Mouse (Mus musculus) thymus, adult 18-20 months (tissue): Measurements from ENCODE around the gene Otud7a.

Experiments
- DNase-seq, 2 experiments: peaks; one replicate each; pipeline ENCODE4 v3.0.0; 2022; ENCODE audit warnings: mixed read lengths in 2 of 2

The Otud7a gene

DNA sequence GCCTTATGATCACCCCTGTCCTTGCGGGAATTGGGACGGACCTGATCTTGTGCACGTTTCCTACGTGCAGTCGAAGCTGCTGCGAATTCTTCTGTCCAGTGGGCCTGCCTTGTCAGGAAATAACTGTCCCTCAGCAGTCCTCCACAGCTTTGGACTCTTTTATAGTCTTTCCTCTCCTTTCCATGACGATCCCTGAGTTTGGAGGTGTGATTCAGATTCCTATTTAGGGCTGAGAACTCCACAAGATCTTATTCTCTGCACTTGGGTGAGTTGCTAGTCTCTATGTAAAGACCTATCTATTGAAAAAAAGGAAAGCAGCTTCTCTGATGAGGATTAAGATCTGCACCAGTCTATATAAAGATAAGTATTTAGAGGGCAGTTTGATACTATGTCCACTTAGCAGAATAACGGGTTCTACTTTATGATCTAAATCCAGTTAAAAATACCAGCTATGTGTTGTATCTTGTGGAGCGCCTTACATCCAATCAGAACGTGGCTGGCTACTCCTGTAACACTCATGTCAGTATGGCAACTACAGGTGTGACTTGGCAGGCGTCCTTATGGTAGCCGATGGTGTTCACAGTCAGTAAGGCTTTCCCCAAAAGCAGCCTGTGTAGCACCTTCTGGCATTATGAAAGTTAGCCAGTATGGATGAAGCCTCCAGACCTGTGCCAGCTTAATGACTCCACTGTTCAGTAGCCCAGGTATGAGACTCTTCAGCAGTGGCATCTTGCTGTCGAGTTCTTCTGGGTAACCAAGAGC, 274.8 kb downstream of the Otud7a start:
- DNase-seq = no peak

DNA sequence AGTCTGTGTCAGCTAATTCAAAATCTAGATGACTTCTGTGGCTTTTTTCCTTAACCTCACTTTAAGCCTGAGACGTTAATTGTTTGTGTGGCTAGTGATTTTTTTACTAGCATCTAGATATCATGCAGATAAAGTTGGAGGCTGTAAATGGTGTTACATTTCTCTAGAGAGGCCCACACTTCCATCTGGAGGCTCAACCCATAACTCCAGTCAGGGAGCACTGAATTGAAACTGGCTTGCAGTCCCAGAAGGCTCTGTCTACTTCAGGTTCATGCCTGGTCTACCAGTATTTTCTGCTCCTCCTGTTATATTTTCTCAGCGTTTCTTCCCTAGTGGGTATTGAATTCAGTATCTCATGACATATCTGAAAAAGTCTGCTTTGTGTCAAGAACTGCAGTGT, 276.1 kb downstream of the Otud7a start:
- no peak for DNase-seq

DNA sequence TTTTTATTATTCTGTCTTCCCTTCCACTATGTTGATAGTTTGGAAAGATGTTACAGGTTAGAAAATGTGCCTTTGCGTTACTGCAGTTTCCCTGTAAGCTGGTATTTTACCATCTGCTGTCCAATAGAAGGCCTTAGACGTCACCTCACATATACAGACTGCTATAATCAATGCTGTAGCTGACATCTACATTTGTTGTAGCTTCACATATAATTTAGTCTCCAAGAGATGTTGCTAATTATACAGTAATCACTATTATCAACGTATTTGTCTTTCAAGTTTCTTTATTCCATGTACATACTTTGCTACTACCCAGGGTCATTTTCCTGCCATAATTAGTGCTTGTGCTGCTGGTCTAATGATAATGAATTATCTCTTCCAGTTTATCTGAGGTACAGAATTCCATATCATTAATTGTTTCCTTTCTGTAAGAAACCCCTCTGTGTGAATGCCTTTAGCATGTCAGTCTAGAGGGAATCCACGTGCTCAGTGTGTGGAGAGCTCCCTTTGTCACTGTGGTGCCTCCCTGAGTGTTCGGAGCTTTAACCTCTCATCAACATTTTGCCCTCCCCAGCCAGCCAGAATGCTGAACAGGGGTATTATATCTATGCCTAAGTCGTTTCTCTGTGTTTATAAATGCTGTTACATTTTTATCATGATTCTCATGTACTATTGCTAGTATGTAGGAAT, 280.6 kb downstream of the Otud7a start:
- no peak for DNase-seq

DNA sequence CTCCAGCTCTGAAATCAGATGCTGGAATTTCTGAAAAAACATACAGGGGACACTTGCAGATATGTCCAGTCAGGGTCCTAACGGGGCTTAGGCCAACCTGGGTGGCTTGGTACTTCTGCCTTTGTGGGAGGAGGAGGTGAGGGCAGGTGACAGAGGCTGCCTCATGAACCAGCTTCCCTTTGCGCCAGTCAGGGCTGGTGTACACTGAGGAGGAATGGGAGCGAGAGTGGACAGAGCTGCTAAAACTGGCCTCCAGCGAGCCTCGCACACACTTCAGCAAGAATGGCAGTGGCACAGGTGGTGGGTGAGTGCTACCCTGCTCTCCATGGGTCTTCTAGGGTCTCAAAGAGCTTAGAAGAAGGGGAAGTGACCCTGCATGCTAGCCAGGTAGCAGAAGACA, 285.1 kb downstream of the Otud7a start:
- no peak for DNase-seq

DNA sequence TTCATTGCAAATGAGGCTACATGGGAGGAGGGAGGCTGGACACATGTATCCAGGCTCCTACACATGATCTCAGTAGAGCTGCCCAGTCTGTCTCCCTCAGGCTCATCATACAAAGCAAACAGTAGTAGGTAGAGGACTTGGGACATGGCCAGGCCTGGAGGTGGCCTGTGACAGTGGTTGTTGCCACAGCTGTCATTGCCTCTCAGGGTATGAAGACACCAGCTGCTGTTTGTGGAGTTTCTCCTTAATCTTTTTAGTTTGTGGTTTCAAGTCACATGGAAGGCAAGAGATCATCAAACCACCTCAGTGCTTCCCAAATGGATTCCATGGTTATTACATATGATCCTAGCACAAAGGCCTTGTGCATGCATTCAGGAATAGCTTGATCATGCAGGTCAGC, 285.5 kb downstream of the Otud7a start:
- no peak for DNase-seq

DNA sequence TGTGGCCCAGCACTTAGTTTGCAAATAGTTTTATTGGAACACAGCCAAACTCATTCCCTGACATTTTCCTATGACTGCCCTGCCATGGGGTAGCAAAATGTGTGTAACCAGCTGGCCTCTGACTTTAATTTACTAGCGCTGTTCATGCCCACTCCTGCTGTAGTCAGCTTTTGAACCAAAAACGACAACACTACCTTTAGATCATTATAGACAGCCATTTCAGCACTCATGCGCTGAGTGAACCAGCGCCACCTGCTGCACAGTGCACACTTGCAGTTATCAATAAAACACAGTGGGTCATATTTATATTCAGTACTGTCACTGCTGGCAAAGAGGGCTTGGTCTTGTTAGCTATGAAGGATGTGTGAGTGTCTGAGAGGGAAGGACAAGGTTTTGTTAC, 293.2 kb downstream of the Otud7a start:
- DNase-seq = no peak

DNA sequence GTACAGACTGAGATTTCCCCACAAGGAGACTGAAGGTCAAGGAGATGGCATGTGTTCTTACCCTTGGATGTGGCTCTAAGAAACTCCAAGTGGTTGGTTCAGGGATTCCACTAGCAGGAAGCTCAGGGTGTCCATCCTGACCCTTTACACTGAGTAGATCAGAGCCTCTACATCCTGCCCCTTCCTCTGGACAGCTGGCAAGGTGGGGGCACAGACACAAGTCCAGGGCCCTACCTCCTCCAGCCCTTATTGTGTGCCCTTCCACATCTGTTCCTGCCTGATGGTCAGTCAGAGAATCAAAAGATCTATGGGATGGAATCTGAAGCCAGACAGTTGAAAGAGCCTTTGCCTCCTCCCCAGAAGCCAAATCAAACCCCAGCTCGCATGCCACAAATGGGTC, 293.6 kb downstream of the Otud7a start:
- DNase-seq = no peak

DNA sequence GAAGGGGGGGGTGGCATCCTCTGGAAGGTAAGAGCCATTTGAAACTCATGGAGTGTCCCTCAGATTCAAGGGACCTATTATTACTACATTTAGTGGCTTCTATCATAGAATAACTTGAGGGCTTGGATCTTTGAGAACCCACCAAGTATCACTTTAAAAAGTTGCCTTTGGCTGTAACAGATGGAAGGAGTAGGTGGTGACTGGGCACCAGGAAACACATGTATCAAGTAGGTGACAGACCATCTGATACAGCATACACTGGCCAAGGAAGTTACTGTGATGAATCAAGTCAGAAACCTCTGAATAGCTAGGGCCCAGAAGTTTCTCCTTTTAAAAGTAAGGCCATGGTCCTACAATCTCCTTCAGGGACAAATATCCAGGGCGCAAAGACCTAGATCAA, 298.6 kb downstream of the Otud7a start:
- no peak for DNase-seq

DNA sequence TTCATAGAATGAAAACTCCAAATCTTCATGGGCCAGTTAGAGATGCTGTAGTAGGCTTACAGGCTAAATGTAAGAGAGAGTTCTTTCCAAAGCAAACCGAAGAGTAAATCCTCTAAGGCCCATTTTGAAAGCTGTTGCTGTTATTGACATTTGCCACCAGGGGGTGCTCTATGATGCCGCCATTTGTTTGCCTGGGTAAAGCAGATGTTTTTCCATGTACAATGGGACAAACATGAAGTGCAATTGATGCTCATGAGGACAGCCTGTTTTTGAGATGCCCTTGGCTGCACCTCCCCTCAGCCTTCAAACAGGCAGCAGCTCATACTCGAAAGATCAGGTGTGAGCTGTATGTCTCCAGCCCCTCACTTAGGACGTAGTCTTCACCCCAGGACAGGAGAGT, 307.5 kb downstream of the Otud7a start:
- peak in 1 of 2 experiments; percentile 23 for DNase-seq

DNA sequence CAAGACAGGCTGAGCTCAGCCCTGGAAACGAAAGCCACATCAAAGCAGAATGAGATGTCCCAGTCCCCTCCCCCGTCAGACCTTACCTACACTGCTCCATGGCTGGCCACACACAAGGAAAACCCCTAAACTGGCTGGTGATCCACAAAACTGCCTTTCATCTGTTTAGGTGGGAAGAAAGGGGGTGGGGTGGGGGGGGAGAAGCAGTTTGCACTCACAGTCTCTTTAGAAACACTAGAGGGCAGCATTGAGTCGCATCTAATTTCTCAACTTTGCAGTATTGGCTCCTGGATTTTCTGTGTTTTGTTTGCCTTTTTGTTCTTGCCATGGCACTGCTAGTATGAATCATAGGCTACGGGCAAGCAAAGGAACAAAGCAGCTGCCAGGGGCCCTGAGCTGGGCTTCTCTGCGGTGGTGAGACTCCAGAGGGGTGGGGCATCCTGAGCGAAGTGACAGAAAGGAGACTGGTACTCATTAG, 308.8 kb downstream of the Otud7a start:
- DNase-seq = peak in 1 of 2 experiments; percentile 36

DNA sequence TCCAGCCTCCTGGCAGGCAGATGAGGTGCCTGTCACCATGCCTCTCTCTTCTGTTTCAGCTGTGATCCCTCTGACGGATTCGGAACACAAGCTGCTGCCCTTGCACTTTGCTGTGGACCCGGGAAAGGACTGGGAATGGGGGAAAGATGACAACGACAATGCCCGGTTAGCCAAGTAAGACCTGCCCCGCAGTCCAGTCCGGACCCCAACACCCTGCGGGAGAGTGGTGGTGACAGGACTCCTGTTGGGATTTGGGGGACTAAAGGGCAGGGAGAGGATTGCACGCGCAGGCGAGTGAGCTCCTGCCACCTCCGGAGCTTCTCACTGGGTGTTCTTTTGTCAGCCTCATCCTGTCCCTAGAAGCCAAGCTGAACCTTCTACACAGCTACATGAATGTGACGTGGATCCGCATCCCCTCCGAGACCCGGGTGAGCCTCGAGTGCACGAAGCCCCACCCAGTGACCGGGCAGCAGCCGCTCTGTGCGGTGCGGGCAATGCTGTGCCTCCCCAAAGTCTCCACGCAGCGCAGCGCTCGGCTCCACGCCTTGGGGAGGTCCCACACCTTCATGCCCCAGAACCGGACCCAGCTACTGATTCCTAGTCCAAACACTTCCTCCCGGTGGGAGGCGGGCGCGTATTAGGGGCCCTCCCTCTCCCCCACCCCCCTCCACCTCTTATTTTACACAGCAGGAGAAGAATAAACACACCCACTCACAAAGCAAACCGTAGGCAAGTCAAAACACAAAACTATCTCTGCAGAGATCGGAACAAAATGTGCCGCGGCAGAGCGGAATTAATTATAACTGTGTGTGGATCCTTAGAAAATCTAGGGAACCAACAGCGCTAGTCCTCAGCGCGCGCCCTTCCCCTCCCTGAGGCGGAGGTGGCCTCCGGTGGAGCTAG, 310.3 kb downstream of the Otud7a start:
- peak in 1 of 2 experiments; percentile 22 for DNase-seq

DNA sequence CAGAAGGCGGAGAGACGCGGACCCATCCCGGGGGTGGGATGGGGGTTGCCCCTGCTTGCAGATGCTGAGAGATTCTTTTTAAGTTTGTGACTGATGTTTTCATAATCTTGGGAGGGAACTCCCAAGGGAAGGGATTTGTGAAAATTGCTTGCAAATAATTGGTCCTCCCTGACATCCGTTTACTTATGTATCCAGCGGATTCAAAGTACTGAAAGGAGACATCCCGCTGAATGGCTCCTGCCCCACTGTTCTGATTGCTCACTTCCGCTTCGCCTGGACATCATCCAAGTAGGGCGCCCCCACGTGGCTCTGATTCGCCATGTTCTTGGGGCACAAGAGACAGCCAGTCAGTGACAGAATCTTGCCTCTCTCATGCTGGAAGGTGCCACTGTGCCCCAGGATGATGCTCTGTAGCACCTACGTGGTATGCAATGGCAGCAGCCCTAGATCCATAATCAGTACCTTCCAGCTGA, 311.0 kb downstream of the Otud7a start:
- DNase-seq = peak; percentile 50 to 57

DNA sequence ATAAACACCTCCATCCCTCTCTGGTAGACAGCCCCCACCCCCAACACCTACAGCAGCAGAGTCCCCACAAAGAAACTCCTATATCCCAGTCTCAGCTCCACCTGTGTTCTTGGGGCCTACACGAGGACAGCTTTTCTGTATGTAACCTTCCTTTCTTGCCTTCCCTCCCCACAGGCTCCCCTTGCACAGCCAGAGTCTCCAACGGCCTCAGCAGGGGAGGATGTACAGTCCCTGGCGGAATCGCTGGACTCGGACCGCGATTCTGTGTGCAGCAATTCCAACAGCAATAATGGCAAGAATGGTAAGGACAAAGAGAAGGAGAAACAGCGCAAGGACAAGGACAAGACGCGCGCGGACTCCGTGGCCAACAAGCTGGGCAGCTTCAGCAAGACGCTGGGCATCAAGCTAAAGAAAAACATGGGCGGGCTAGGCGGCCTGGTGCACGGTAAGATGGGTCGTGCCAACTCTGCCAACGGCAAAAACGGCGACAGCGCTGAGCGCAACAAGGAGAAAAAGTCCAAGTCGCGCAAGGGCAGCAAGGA, 312.7 kb downstream of the Otud7a start:
- DNase-seq = no peak

DNA sequence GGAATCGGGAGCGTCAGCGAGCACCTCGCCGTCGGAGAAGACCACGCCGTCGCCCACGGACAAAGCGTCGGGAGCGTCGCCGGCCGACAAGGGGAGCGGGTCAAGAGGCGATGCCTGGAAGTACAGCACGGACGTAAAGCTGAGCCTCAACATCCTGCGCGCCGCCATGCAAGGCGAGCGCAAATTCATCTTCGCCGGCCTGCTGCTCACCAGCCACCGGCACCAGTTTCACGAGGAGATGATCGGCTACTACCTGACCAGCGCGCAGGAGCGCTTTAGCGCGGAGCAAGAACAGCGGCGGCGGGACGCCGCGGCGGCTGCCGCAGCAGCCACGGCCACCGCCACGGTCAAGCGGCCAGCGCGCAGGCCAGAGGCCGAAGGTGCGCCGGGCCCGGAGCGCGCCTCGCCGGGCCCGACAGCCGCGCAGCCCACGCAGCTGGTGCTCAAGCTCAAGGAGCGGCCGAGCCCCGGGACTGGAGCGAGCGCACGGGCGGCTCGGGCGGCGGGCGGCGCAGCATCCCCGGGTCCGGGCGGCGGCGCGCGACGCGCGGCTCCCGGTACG, 313.2 kb downstream of the Otud7a start:
- no peak for DNase-seq

DNA sequence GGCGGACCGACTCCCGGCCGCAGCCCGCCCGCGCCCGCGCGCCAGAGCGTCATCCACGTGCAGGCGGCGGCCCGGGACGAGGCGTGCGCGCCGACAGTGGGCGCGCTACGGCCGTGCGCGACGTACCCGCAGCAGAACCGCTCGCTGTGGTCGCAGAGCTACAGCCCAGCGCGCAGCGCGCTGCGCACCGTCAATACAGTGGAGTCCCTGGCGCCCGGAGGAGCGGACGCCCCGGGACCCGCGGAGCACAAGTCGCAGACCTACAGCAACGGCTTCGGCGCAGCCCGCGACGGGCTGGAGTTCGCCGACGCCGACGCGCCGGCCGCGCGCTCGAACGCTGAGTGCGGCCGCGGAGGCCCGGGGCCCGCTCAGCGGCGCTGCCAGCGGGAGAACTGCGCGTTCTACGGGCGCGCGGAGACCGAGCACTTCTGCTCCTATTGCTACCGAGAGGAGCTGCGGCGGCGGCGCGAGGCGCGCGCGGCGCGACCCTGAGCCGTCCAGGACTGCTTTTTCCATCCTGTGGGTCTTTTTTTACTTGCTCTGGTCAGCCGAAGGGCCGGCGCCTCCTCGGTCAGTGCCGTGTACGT, 313.8 kb downstream of the Otud7a start:
- DNase-seq = no peak

DNA sequence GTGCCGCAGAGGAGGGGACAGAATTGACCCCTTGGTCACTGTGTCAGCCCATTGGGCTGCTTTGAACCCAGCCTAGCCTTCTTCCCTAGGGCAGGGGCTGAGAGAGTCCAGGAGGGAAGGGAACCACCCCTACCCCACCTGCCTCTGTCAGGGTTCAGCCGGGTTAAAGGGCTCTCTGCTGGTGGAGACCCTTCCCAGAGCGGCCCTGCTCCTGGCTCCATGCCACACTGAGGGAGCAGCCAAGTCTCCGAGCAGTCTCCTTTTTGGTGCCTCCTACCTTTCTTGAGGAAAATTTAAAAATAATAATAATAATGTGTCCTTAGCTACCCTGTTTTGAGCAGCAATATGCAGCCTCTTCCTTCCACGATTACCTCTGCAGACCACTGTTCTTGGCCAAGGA, 315.1 kb downstream of the Otud7a start:
- DNase-seq = no peak

DNA sequence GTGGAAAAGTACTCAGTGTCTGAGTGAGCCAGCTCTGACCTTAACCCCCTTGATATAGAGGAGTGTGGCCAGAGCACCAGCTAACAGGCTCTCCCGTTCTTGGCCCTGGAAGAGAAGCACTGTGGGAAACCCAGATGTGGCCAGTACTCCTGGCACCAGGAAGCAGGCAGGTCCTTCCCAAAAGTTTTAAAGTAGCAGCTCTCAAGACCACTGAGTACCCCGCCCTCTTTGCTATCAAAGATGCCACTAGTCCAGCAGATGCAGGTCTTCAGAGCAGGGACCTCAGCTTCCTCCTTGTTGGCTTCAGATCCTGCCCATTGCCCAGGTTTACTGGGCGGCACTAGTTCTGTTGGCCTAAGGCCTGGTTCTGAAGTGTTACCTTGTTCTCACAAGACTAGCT, 318.0 kb downstream of the Otud7a start:
- DNase-seq = no peak

DNA sequence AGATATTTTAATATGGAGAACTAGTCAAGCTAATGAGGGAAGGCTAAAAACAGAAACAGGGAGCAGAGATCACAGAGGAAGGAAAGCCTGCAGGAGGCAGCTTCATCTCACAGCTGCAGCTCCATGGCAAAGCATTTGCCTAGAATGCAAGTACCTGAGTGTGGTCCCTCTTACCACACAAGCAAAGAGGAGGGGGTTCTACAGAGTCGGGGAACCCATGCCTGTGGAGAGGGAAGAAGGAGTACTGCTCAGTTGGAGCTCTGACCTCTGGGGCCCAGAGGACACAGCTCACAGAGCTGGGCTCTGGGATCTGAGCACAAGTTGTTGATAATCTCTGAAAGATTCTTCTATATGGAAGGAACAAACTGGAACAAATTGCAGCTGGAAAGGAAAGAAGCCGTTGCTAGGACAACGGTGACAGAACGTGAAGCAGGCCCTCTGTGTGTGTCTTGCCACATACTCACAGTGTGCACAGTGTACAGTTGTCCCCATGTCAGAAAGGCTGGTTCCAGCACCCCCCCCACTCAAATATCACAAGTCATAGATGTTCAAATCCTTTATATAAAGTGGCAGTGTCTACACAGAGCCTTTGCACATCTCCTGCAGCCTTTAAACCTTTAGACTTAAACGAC, 324.0 kb downstream of the Otud7a start:
- DNase-seq = no peak

DNA sequence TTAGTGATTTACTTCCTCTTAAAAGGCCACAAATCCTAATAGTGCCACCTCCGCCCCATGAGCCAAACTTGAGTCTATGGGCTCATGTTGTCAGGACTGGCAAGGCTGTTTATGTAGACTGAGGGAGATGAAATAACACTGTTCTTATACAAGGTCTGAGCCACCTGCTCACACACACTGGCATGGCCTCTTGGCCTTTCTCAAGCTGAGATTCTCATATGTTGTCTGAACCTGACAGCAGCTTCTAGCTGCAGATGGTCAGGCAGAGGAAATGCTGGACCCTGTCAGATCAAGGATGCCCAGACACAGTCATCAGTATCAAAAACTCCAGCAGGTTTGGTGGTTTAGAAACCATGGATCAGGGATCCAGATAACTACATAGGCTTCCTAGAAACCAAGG, 328.7 kb downstream of the Otud7a start:
- DNase-seq = no peak

DNA sequence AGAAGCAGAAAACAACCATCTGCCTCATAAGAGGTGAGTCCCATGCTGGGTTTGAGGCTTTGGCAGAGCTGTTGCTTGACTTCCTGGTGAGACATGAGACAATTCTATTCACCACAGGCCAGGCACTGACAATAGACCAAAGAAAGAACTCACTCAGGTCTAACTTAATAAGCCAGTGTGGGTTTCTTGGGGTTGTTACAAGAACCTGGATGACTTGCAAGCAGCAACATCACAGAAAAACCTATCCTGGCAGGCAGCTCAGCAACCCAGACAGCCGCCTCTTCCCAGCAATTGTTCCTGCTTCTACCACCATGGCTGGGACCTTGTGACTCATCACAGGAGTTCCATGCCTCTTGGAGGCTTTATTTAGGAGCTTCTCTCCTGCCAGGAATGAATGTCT, 329.7 kb downstream of the Otud7a start:
- DNase-seq = no peak

DNA sequence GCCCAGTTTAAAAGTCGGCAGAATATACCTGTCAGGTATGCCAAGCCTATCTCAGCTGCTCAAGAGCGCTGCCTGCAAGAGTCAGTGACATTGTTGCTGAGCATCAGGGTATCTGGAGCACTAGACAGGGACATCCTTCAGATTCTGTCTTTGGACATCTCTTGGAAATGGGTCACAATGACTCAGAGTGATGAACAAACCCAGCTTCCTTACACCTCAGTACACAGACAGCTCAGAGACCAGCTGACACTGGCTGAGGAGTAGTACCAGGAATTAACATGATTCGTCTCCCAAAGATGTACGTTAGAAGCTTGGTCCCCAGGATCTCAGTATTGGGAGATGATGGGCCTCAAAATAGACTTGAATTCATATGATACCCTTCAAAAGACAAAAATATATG, 332.8 kb downstream of the Otud7a start:
- no peak for DNase-seq

DNA sequence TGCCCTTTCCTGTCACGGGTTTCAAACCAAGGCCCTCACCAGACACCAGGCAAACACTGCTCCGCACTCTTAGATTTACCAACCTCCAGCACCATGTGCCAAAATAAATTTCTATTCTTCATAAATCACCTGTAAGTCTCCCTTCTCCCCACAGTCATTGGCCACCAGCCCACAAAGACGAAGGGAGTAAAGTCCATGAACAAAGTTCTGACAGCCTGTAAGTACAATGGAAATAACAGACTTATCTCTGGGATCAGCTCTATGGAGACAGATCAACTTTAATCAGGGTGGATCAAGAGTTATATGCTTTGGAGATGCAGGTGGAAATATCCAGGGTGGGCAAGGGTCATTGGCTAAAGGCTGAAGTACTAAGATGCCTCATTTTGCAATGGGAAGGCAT, 336.3 kb downstream of the Otud7a start:
- DNase-seq = no peak
